Mouse (Mus musculus): ENCODE measurements around the gene Igfals. TPM values are rescaled to one million over a fixed set of nuclear protein-coding genes. Genes with fewer than 3 reads are reported as not detected.
A peak's percentile ranks its signal among the peaks of the same experiment; 100 is the strongest.

Gene Igfals
- polyA plus RNA-seq, 1 experiment from 2014 or later = 0.19 TPM

DNA sequence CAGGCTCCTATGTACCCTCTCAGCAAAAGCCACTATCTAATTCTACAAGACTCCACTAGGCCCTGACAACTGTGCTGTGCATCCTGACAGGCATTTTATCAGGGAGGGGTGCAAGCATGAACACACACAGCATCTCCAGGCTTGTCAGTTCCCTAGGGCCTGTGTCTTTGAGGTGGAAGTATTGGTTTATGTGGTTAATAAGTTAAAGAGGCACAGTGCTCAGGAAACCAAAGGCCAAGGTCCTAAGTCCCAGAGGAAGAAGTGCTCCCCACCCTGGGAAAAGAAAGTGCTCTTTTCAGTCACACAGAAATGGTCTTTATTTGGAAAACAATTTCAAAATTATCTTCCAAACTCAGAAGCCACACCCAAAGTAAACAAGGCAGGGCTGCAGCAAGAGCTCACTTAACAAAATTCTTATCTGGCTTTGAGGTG, 17.2 kb upstream of the Igfals start:
- H3K27ac ChIP-seq = peak overlapping the region; percentile 98
- peaks cover 9% of the 10 kb centered on the region for H3K36me3 ChIP-seq
- no peaks in the 10 kb centered on the region for H3K27me3 ChIP-seq
- H3K4me1 ChIP-seq (replicated peaks) = peaks cover 19% of the 10 kb centered on the region
- peak overlapping the region; percentile 86 for H3K4me2 ChIP-seq
- H3K9me3 ChIP-seq (replicated peaks) = no peaks in the 10 kb centered on the region
- peak overlapping the region; percentile 43; the same call in 1 of the 2 replicates for H3K9ac ChIP-seq
- no peak for ATAC-seq (replicated peaks; ENCODE audit: insufficient number of reproducible peaks, insufficient read depth, low FRiP score, low read depth)
- H3K4me3 ChIP-seq = peak overlapping the region; percentile 60

DNA sequence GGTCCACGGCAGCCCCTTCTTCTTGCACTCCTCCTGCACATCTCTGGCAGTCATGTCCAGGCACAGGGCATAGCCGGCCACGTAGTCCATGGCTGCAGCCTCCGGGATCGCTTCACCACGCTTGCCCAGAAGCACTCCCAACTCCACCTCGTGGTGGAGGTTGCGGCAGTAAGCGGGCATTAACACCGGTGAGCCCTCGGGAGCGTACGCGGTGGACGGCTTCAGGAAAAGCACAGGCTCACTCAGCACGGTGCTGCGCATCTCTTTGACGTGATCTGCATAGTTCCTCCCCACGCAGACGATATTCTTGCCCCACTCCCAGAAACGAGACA, 16.1 kb upstream of the Igfals start:
- Histone ChIP-seq H3K4me2 (peak overlapping the region; percentile 86), H3K4me1 (replicated peaks) (peaks cover 18% of the 10 kb centered on the region), H3K36me3 (peaks cover 18% of the 10 kb centered on the region), H3K9me3 (replicated peaks) (no peaks in the 10 kb centered on the region), H3K27me3 (no peaks in the 10 kb centered on the region), H3K4me3 (peak overlapping the region; percentile 60), H3K27ac (peak overlapping the region; percentile 98), H3K9ac (peak overlapping the region; percentile 91)
- under 1% methylated on average over 21 of the region's 21 CpGs for WGBS
- peak; percentile 56 for ATAC-seq (replicated peaks; ENCODE audit: insufficient number of reproducible peaks, insufficient read depth, low FRiP score, low read depth)

DNA sequence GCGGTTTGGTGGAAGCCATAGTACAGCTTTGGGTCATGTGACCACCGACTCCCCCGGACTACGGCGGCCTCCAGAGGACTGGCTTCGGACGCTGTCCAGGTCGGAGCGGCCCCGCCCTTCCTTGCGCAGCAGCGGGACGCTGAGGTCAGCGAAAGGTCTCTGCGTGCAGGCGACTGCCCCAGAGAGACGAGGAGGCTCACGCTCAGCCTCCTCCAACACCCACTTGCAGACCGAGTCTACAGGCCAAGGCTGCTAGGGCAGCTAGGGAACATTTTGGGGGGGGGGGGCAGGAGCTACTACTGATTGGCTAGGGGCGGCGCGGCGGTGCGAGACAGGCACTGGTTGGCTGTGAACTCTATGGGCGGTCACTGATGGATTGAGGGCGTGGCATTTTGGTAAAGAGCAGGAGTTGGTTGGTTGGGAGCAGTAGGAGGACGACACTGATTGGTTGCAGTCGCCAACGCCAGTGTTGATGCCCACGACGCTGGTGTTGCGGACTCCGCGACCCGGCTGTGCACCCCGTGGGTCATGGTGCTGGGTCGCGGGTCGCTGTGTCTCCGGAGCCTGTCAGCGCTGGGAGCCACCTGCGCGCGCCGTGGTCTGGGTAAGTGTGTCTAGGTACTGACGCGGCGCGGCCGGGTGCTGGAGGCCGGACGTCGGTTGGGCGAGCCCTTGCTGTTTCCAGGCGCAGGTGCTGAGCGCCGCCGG, 15.6 kb upstream of the Igfals start, which contains the start of gene Fahd1:
Gene Fahd1 (minus strand): TSS at position 300 of the 708 bp plus-strand sequence.
- Histone ChIP-seq H3K4me3 (peak within 1 kb of the TSS; percentile 60), H3K4me1 (replicated peaks) (peaks cover 16% of the 10 kb centered on the region), H3K36me3 (peaks cover 18% of the 10 kb centered on the region), H3K27ac (peak within 1 kb of the TSS; percentile 98), H3K4me2 (peak within 1 kb of the TSS; percentile 86), H3K9ac (peak within 1 kb of the TSS; percentile 91), H3K27me3 (no peaks in the 10 kb centered on the region), H3K9me3 (replicated peaks) (no peaks in the 10 kb centered on the region)
- peak; percentile 98 for ATAC-seq (replicated peaks; ENCODE audit: insufficient number of reproducible peaks, insufficient read depth, low FRiP score, low read depth)
- under 1% methylated on average over 58 of the region's 58 CpGs for WGBS

DNA sequence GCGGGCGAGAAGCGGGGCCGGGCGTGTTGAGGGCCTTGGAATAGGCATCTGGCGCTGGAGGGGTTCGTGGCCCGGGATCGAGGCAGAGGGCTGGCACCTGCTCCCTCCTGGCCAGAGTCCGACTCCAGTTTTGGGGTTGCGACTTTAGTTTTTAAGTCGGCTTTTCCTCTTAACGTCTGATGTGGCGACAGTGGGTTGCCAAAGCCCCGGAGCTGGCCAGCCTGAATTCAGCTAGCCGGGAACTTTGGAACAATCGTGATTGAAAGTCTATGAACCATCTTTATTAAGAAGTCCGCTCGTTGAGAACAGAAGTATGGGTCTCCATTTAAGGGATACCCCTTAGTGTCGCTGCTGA, 15.0 kb upstream of the Igfals start:
- Histone ChIP-seq H3K27ac (peak overlapping the region; percentile 98), H3K36me3 (peaks cover 18% of the 10 kb centered on the region), H3K9me3 (replicated peaks) (no peaks in the 10 kb centered on the region), H3K27me3 (no peaks in the 10 kb centered on the region), H3K4me3 (peak overlapping the region; percentile 60), H3K4me1 (replicated peaks) (peaks cover 16% of the 10 kb centered on the region), H3K9ac (peak overlapping the region; percentile 62), H3K4me2 (peak overlapping the region; percentile 86)
- no peak for ATAC-seq (replicated peaks; ENCODE audit: insufficient number of reproducible peaks, insufficient read depth, low FRiP score, low read depth)
- 2% methylated on average over 20 of the region's 20 CpGs for WGBS

DNA sequence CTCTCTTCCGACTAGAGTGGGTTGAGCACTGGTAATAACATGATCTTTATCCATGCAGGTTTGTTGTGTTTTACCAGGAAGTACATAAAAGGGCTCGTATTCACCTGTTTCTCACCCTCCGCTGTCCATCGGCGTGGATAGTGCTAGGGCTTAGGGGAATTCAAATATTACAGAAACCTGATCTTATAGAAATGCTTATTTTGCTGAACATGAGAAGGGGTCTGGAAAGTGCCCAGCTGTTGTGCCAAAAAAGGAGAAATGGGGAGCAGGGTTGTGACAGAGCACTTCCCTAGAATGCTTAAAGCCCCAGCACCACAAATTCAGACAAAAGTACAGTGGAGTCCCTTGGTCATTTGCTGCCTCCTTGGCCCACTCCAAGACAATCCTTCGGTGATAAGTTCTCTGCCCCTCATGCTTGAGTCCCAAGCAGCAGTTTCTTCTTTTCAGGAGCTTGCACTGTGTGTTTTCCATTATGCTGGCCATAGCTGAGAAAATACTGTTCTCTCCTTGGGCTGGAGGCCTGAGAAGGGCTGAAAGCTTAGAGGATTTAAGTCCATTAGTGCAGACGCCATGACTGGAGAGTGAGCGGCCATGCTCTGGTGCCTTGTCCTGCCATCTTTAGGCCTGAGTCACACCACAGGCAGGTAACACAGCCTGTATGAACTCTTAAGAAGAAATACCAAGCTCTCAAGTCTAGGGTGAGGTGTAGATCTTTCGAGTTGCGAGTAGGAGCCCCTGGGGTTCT, 14.2 kb upstream of the Igfals start:
- Histone ChIP-seq H3K27ac (no peak overlapping the region), H3K9ac (peak overlapping the region; percentile 62; the same call in 1 of the 2 replicates), H3K27me3 (no peaks in the 10 kb centered on the region), H3K36me3 (peaks cover 18% of the 10 kb centered on the region), H3K4me1 (replicated peaks) (peaks cover 16% of the 10 kb centered on the region), H3K9me3 (replicated peaks) (no peaks in the 10 kb centered on the region), H3K4me2 (peak overlapping the region; percentile 86), H3K4me3 (peak overlapping the region; percentile 60)
- 77% methylated on average over 10 of the region's 10 CpGs for WGBS
- ATAC-seq (replicated peaks; ENCODE audit: insufficient number of reproducible peaks, insufficient read depth, low FRiP score, low read depth) = no peak

DNA sequence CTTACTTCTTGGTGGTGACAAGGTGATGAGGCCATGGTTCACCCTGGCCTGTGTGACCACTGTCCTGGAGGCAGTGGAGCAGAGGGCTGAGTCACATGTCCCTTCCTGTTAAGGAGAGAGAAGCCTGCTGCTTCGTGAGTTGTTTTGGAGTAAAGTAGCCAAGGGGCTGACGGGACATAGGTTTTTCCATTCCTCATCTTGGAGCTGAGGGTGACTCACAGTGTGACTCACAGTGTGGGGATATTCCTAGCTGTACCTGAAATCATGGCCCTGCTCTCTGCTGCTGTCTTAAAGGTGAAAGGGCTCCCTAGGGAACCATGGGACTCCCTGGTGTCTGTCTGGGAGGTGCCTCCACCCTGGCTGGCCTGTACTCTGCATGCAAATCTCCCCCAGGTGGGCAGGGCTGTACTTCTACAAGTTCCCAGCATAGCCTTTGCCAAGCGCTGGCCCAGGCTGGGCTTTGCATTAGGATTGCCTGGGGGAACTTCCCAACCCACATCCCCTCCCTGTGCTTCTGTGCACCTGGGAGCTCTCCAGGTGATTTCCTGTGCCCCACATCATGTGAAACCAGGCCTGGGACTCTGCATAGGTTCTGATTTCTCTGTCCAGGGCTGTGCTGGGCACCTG, 9.8 kb upstream of the Igfals start:
- H3K9me3 ChIP-seq (replicated peaks) = no peaks in the 10 kb centered on the region
- no peak for ATAC-seq (replicated peaks; ENCODE audit: insufficient number of reproducible peaks, insufficient read depth, low FRiP score, low read depth)
- peaks cover 20% of the 10 kb centered on the region for H3K36me3 ChIP-seq
- H3K4me1 ChIP-seq (replicated peaks) = peaks cover 6% of the 10 kb centered on the region; the same call in 1 of the 2 replicates
- WGBS = 75% methylated on average over 3 of the region's 3 CpGs
- no peak overlapping the region for H3K9ac ChIP-seq
- no peak overlapping the region for H3K27ac ChIP-seq
- H3K27me3 ChIP-seq = no peaks in the 10 kb centered on the region
- H3K4me3 ChIP-seq = no peak overlapping the region
- no peak overlapping the region for H3K4me2 ChIP-seq

DNA sequence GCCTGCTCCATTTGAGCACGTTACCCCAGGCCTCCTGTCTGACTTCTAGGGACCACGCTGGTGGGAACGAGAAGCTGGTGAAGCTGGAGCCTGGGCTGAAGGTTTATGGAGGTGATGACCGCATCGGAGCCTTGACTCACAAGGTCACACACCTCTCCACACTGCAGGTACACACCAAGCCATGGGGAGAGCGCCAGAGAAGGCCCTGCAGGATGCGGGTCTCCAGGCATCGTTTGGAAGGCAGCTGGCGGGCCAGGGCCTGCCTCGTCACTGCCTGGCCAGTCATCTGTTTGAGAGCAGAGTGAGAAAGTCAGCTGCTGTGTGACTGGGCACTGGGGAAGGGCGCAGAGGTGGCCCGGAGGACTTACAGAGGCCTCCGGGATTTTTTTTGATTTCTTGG, 9.2 kb upstream of the Igfals start:
- no peak for ATAC-seq (replicated peaks; ENCODE audit: insufficient number of reproducible peaks, insufficient read depth, low FRiP score, low read depth)
- Histone ChIP-seq H3K27me3 (no peaks in the 10 kb centered on the region), H3K4me2 (no peak overlapping the region), H3K4me1 (replicated peaks) (no peaks in the 10 kb centered on the region), H3K27ac (no peak overlapping the region), H3K9me3 (replicated peaks) (no peaks in the 10 kb centered on the region), H3K4me3 (no peak overlapping the region), H3K9ac (no peak overlapping the region), H3K36me3 (peaks cover 26% of the 10 kb centered on the region)
- 92% methylated on average over 13 of the region's 13 CpGs for WGBS

DNA sequence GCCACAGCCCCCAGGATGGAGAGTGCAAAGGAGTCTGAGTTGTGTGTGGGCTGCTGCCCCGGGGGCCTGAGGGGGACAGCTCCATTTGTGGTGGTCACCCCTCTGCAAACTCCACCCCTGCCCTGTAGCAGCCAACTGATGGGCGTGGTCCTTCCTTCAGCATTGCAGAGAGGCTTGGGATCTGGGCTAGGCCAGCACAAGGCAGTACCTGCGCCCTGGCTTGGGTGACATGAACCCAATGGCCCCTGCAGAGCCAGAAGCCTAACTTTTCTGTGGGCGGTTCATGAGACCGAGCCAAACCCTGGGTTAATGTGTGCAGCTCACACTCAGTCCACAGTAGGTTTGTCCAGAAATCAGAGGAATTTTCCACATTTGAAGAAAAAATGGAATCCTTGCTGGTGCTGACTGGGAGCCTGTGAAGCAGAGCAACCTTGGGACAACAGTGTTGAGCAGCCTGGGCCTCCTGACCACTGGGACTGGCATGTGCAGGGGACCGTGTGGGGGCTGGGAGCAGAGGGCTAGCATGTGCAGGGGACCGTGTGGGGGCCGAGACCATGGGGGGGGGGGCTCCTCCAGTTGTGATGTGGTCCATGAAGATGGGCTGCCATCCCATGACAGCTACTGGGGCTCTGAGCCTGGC, 7.8 kb upstream of the Igfals start:
- no peak for ATAC-seq (replicated peaks; ENCODE audit: insufficient number of reproducible peaks, insufficient read depth, low FRiP score, low read depth)
- H3K36me3 ChIP-seq = peaks cover 33% of the 10 kb centered on the region

DNA sequence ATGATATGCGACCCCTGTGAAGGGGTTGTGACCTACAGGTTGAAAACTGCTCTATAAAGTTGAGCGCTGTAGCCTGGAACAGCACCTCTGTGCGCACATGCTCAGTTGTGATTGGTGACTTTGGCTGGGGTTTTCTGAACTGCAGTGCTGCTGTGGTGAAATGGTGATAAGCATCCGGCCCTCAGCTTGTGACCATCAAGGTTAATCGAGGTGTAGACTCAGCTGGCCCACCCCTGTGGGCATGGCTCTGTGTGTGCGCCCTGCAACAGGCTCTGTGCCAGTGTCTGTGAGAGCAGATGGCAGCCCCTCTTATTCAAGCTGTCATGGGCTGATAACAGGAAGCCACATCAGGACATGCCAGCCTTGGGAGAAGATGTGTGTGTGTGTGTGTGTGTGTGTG, 6.8 kb upstream of the Igfals start:
- Histone ChIP-seq H3K9me3 (replicated peaks) (no peaks in the 10 kb centered on the region), H3K27ac (no peak overlapping the region), H3K9ac (no peak overlapping the region), H3K4me3 (no peak overlapping the region), H3K4me2 (no peak overlapping the region), H3K27me3 (no peaks in the 10 kb centered on the region), H3K36me3 (peaks cover 25% of the 10 kb centered on the region), H3K4me1 (replicated peaks) (no peaks in the 10 kb centered on the region)
- 86% methylated on average over 6 of the region's 6 CpGs for WGBS
- ATAC-seq (replicated peaks; ENCODE audit: insufficient number of reproducible peaks, insufficient read depth, low FRiP score, low read depth) = no peak

More for the DNA sequence above, 7.8 kb upstream of the Igfals start:
- 84% methylated on average over 8 of the region's 8 CpGs for WGBS
- H3K4me2 ChIP-seq = no peak overlapping the region
- no peaks in the 10 kb centered on the region for H3K9me3 ChIP-seq (replicated peaks)
- H3K4me3 ChIP-seq = no peak overlapping the region
- no peak overlapping the region for H3K27ac ChIP-seq
- H3K9ac ChIP-seq = no peak overlapping the region
- H3K4me1 ChIP-seq (replicated peaks) = no peaks in the 10 kb centered on the region
- H3K27me3 ChIP-seq = no peaks in the 10 kb centered on the region

DNA sequence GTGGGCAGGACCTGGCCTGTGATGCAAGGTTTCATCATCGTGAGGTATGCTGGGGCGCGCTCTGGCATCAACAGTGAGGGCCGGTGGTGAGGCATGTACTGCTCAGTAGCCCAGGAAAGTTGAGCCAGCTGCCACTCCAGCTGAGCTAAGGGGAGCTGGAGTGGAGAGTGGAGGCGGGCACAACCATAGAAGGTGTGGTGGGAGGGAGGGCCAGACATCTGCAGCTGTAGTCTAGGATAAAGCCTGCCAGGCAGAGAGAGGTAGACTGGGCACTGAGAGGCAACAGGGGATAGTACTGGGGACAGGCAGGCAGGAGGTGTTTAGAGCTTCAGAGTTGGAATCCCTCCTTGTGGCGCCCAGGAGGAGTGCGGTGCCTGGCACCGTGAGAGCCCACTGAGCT, 5.7 kb upstream of the Igfals start:
- no peaks in the 10 kb centered on the region for H3K9me3 ChIP-seq (replicated peaks)
- H3K4me2 ChIP-seq = no peak overlapping the region
- 81% methylated on average over 8 of the region's 8 CpGs for WGBS
- H3K4me1 ChIP-seq (replicated peaks) = no peaks in the 10 kb centered on the region
- H3K9ac ChIP-seq = no peak overlapping the region
- no peak overlapping the region for H3K4me3 ChIP-seq
- H3K27me3 ChIP-seq = no peaks in the 10 kb centered on the region
- H3K36me3 ChIP-seq = peaks cover 23% of the 10 kb centered on the region
- no peak overlapping the region for H3K27ac ChIP-seq
- no peak for ATAC-seq (replicated peaks; ENCODE audit: insufficient number of reproducible peaks, insufficient read depth, low FRiP score, low read depth)

DNA sequence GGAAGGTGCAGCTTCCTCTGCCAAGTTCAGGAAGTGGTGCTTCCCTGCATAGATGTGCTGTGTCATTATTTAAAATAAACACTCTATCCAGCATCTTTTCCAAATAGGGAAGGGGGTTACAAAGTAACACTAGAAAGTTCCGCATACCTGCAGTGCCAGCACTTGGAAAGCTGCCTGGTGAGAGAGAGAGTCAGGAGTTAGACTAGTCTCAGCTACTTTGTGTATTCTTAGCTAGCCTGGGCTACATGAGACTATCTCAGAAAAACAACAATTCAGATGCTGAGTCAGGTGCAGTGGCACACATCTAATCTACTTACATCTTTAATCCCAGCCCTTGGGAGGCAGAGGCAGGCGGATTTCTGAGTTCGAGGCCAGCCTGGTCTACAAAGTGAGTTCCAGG, 4.0 kb upstream of the Igfals start:
- no peak overlapping the region for H3K4me3 ChIP-seq
- no peaks in the 10 kb centered on the region for H3K4me1 ChIP-seq (replicated peaks)
- no peaks in the 10 kb centered on the region for H3K9me3 ChIP-seq (replicated peaks)
- 89% methylated on average over 3 of the region's 3 CpGs for WGBS
- H3K27me3 ChIP-seq = no peaks in the 10 kb centered on the region
- ATAC-seq (replicated peaks; ENCODE audit: insufficient number of reproducible peaks, insufficient read depth, low FRiP score, low read depth) = no peak
- H3K4me2 ChIP-seq = no peak overlapping the region
- no peak overlapping the region for H3K9ac ChIP-seq
- no peak overlapping the region for H3K27ac ChIP-seq
- peaks cover 23% of the 10 kb centered on the region for H3K36me3 ChIP-seq

Measured in heart, embryonic 15.5 days (tissue).